Mouse (Mus musculus): ENCODE results near the gene Rbp7.

GRCm38 (mm10) chr4:149504363-149504762 is 49.6 kb upstream of the Rbp7 start:
- no peak for TF ChIP-seq CTCF (IDR thresholded peaks at IDR 0.05)
- TF ChIP-seq EP300 (IDR thresholded peaks at IDR 0.05) = no peak

Measured in lung, postnatal 0 days (tissue).